Mouse (Mus musculus) thymus, postnatal 25 days (tissue): ENCODE measurements around the gene Apba3.

Source experiments
- DNase-seq: peaks from one replicate; pipeline ENCODE4 v3.0.0; 2022

Gene Apba3

DNA sequence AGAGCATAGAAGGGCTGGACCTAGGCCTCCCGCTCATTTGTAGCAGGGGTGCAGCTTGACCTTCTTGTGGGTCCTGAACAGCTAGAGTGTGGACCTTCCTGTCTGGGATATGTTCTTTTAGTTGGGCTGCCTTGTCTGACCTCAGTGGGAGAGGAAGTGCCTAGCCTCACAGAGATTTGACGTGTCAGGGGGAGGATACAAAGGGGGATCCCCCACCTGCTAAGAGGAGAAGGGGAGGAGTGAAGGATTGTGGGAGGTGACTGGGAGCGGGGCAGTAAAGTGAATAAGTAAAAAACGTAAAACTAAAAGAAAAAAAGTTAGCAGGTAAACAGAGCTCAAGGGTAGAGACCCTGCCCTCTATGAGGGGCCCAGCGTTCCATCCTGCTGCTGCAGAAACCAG, 42.8 kb downstream of the Apba3 start:
- DNase-seq = no peak

GRCm38 (mm10) chr10:81313581-81313980, 46.8 kb downstream of the Apba3 start:
- DNase-seq = no peak

DNA sequence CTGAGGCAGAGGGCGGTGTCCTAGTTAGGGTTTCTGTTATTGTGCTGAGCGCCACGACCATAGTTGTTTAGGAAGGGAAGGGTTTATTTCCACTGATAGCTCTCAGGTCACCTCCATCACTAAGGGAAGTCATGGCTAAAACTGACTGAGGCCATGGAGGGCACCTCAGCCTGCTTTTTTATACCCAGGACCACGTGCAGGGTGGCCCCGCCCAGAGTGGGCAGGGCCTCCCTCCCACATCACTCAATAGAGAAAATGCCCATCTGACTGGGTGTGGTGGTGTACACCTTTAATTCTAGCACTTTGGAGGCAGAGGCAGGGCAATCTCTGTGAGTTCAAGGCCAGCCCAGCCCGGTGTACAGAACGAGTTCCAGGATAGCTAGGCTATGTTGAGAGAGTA, 47.4 kb downstream of the Apba3 start:
- DNase-seq = no peak

DNA sequence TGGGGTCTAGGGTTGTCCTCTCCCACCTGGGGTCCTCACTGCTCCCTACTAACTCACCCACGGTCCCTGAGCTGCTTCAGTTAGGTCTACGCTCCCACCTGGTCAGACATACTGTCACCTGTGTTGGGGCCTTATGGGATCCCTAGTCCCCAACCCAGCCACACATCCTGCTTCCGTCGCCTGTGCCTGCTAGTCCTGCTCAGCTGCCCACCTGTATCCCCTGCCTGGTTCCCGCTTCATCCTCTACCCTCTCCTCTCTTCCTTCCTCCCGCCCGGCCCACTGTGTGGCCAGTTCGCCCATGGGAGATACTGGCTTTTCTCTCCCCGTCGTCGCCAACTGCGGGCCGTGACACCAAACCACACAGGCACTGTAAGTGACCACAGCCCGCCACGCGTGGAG, 48.8 kb downstream of the Apba3 start:
- DNase-seq = no peak

DNA sequence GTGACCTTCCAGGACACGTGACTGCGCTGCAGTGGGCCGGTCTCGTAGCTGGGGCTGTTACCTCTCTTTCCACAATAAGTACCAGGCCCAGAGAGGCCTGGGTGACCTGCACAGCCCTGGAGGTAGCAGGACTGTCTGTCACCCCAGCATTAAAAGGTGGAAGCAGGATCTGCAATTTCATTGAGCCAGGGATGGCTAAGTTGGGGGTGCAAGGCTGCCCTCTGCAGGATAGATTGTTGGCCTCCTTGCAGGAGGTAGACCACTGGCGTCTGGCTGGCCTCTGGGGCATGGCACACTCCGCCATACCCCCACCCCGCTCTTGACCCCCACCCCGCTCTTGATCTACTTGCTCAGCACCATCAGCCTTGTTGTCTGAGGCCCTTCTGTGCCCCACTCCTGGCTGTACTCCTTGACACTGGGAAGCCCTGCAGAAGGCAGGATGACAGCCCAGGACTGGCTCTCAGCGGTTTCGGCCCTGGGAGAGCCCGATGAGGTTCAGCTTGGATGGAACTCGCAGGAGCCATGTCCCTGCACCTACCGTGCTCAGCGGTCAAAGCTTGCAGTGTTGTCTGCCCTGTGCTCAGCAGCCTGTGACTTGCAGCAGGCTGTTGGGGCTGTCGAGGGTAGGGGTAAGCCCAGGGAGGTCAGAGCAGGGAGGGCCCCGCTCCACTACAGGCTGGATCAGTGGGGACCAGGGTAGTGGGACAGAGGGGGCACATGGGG, 49.7 kb downstream of the Apba3 start:
- peak; percentile 51 for DNase-seq

DNA sequence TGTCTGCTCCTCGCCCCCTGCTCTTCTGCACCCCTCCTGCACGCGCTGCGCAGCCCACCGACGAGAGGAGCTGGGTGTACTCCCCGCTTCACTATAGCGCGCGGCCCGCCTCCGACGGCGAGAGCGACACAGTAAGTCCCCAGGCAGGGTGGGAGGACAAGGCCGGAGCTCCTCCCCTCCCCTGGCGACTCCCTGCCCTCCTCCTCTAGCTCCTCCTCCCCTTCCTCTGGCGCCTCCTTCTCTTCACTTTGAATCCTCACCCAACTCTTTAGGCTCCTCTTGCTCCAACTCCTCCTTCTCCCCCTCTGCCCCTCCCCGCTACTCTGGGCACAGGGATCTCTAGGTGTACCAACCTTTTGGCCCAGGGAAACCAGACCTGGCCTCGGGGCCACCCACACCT, 50.5 kb downstream of the Apba3 start:
- DNase-seq = no peak

DNA sequence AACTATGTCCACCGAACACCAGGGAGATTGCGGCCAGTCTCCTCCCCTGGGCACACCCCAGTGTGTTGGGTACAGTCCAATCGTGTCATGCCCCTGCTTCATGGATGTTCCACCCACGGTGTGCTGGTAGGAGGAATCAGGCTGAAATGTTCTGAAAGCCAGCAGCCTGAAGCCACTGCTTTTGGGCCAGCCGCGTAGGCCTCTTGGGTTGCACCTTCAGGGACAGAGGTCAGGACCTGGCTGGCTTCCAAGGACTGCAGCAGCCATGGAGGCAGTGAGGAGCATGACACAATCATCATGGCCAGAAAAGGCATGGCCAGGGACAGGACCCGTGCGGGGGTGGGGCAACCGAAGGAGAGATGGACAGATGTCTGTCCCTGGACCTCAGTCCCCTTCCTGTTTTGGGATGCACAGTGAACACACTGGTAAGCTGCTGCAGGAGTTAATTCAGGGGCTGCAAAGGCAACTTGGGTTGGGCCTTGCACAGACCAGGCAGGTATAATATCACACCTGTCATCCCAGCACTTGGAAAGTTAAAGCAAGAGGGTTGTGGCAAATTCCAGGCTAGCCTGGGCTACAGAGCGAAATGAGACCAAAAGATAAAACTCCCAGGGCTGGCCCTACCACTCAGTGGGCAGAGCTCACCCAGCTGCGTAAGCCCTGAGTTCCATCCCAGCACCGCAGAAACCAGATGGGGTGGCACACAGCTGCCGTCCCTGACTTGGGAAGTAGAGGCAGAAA, 52.0 kb downstream of the Apba3 start:
- no peak for DNase-seq

DNA sequence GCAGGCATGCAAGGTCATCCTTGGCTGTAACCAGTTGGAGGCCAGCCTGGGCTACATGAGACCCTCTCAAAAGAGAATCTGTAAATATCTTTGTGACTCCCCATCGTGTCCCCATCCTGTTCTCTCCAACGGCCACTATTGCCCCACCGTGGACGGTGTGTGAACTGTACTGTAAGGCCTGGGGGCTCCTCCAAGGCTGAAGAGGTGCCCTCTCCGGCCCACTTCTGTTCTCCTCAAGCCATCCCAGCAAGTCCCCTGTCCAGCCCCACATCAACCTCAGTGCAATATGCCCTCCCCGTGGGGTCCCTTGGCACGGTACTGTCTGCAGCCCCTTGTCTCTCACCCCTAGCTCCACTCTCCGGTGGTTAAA, 52.6 kb downstream of the Apba3 start:
- no peak for DNase-seq

DNA sequence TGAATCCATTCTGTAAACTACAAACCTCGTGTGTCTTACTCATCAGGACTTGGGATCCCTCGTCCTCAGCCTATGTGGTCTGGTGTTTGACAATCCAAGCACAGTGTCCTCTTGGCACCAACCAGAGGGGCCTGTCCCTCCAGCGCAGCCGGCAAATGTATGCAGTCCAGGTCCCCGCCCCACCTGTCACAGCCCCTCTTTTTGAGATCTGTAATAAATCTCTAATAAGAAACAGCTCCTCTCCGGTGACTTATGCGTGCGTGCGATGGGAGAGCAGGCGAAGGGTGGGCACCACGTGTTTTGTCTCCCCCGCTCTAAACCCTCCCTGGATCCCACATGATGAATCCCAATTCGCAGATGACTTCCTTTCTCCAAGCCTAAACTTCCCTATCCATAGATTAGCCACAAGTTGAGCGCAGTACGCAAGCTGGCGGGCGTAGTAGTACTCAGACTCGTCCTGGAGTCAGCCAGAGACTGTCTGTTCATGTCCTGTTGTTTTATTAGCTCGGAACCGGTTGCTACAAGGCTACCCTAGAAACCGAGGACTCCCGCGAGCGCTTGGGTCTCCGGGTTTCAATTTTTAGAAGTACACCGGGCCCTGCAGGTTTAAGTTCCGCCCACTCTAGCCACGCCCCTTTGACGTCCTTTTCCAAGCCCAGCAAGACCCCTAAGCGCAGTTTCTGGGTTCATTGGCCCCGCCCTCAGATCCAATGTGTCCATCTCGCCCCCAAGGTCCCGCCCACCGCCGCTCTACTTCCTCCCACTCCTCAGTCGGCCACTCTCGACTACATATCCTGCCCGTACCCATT, 53.2 kb downstream of the Apba3 start:
- no peak for DNase-seq

GRCm38 (mm10) chr10:81320550-81321347, 54.0 kb downstream of the Apba3 start, which contains the start of gene Cactin:
TSS of gene Cactin (plus strand) at chr10:81321103.
- DNase-seq = peak; percentile 99

DNA sequence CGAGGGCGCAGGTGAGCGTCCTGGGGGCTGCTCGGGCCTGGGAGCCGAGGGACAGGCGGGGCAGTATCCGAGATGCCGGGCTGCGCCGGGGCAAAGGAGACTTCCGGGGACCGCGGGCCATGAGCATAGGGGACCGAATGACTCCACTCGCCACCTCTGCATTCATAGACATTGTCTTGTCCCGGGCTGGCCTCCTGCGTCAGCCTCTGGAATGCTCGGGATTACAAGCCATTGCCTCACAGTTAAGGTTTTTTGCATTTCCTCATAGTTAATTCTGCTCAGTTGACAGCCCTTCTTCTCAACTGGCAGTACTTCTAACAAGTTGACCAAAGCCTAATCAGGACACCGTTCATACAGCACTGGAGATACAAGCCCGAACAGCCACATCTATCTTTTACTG, 54.7 kb downstream of the Apba3 start:
- DNase-seq = no peak

- no peak for DNase-seq
These were observed 55.7 kb downstream of the Apba3 start for GRCm38 (mm10) chr10:81322444-81322843.
